Mouse (Mus musculus): ENCODE results near the gene Gm42906. TPM values are rescaled to one million over a fixed set of nuclear protein-coding genes. Genes with fewer than 3 reads are reported as not detected.

Gm42906 gene
- polyA plus RNA-seq, 1 experiment = not detected

- peaks cover 10% of the 10 kb centered on the region; the same call in 1 of the 2 replicates for H3K4me1 ChIP-seq (ENCODE audit: control insufficient read depth, insufficient read depth, low read length)
- H3K27ac ChIP-seq (ENCODE audit: insufficient read depth, low read depth, low read length) = peak overlapping the region; percentile 62
- peaks cover 2% of the 10 kb centered on the region; the same call in 1 of the 2 replicates for H3K36me3 ChIP-seq (ENCODE audit: control insufficient read depth, insufficient read depth, low read length)
- H3K4me3 ChIP-seq (ENCODE audit: insufficient read depth, low read depth, low read length) = no peak overlapping the region
- no peaks in the 10 kb centered on the region for H3K27me3 ChIP-seq (replicated peaks; ENCODE audit: control insufficient read depth, insufficient read depth, low read length)
- 62% methylated on average over 5 of the region's 5 CpGs for WGBS
- TF ChIP-seq CTCF (conservative IDR thresholded peaks at IDR 0.05; ENCODE audit: insufficient read depth, insufficient read length, low read depth, low read length) = no peak
- no peak for TF ChIP-seq POLR2A (IDR thresholded peaks at IDR 0.05; ENCODE audit: low read depth, low read length)
- peak; percentile 91 for DNase-seq
Observed at GRCm38 (mm10) chr5:151042911-151043310, 385.1 kb downstream of the Gm42906 start.

GRCm38 (mm10) chr5:151037871-151038270 lies 390.1 kb downstream of the Gm42906 start:
- H3K36me3 ChIP-seq (ENCODE audit: control insufficient read depth, insufficient read depth, low read length) = peaks cover 2% of the 10 kb centered on the region; the same call in 1 of the 2 replicates
- no peak for DNase-seq
- peaks cover 9% of the 10 kb centered on the region; the same call in 1 of the 2 replicates for H3K4me1 ChIP-seq (ENCODE audit: control insufficient read depth, insufficient read depth, low read length)
- TF ChIP-seq CTCF (conservative IDR thresholded peaks at IDR 0.05; ENCODE audit: insufficient read depth, insufficient read length, low read depth, low read length) (no peak), POLR2A (IDR thresholded peaks at IDR 0.05; ENCODE audit: low read depth, low read length) (no peak)
- no peak overlapping the region for H3K27ac ChIP-seq (ENCODE audit: insufficient read depth, low read depth, low read length)
- H3K4me3 ChIP-seq (ENCODE audit: insufficient read depth, low read depth, low read length) = no peak overlapping the region
- 93% methylated on average over 7 of the region's 7 CpGs for WGBS
- H3K27me3 ChIP-seq (replicated peaks; ENCODE audit: control insufficient read depth, insufficient read depth, low read length) = no peaks in the 10 kb centered on the region

GRCm38 (mm10) chr5:151034715-151035512 lies 393.0 kb downstream of the Gm42906 start:
- TF ChIP-seq POLR2A (IDR thresholded peaks at IDR 0.05; ENCODE audit: low read depth, low read length) = no peak
- TF ChIP-seq CTCF (conservative IDR thresholded peaks at IDR 0.05; ENCODE audit: insufficient read depth, insufficient read length, low read depth, low read length) = no peak
- WGBS = 69% methylated on average over 9 of the region's 9 CpGs
- no peak overlapping the region for H3K4me3 ChIP-seq (ENCODE audit: insufficient read depth, low read depth, low read length)
- no peak for DNase-seq
- no peaks in the 10 kb centered on the region for H3K4me1 ChIP-seq (ENCODE audit: control insufficient read depth, insufficient read depth, low read length)
- peaks cover 2% of the 10 kb centered on the region; the same call in 1 of the 2 replicates for H3K36me3 ChIP-seq (ENCODE audit: control insufficient read depth, insufficient read depth, low read length)
- no peaks in the 10 kb centered on the region for H3K27me3 ChIP-seq (replicated peaks; ENCODE audit: control insufficient read depth, insufficient read depth, low read length)
- H3K27ac ChIP-seq (ENCODE audit: insufficient read depth, low read depth, low read length) = no peak overlapping the region

GRCm38 (mm10) chr5:151028906-151029305 lies 399.1 kb downstream of the Gm42906 start:
- Histone ChIP-seq H3K27ac (ENCODE audit: insufficient read depth, low read depth, low read length) (no peak overlapping the region), H3K36me3 (ENCODE audit: control insufficient read depth, insufficient read depth, low read length) (no peaks in the 10 kb centered on the region), H3K27me3 (replicated peaks; ENCODE audit: control insufficient read depth, insufficient read depth, low read length) (no peaks in the 10 kb centered on the region), H3K4me3 (ENCODE audit: insufficient read depth, low read depth, low read length) (no peak overlapping the region), H3K4me1 (ENCODE audit: control insufficient read depth, insufficient read depth, low read length) (peaks cover 4% of the 10 kb centered on the region; the same call in 1 of the 2 replicates)
- DNase-seq = no peak
- WGBS = 80% methylated on average over 6 of the region's 6 CpGs
- no peak for TF ChIP-seq POLR2A (IDR thresholded peaks at IDR 0.05; ENCODE audit: low read depth, low read length)
- no peak for TF ChIP-seq CTCF (conservative IDR thresholded peaks at IDR 0.05; ENCODE audit: insufficient read depth, insufficient read length, low read depth, low read length)

GRCm38 (mm10) chr5:151027171-151027570 lies 400.8 kb downstream of the Gm42906 start:
- Histone ChIP-seq H3K4me3 (ENCODE audit: insufficient read depth, low read depth, low read length) (no peak overlapping the region), H3K27me3 (replicated peaks; ENCODE audit: control insufficient read depth, insufficient read depth, low read length) (no peaks in the 10 kb centered on the region), H3K36me3 (ENCODE audit: control insufficient read depth, insufficient read depth, low read length) (no peaks in the 10 kb centered on the region), H3K27ac (ENCODE audit: insufficient read depth, low read depth, low read length) (no peak overlapping the region), H3K4me1 (ENCODE audit: control insufficient read depth, insufficient read depth, low read length) (peaks cover 6% of the 10 kb centered on the region; the same call in 1 of the 2 replicates)
- no peak for DNase-seq
- WGBS = 65% methylated on average over 7 of the region's 7 CpGs
- TF ChIP-seq CTCF (conservative IDR thresholded peaks at IDR 0.05; ENCODE audit: insufficient read depth, insufficient read length, low read depth, low read length) (no peak), POLR2A (IDR thresholded peaks at IDR 0.05; ENCODE audit: low read depth, low read length) (no peak)

GRCm38 (mm10) chr5:151026069-151026468 lies 401.9 kb downstream of the Gm42906 start:
- no peak for DNase-seq
- H3K27ac ChIP-seq (ENCODE audit: insufficient read depth, low read depth, low read length) = no peak overlapping the region
- H3K27me3 ChIP-seq (replicated peaks; ENCODE audit: control insufficient read depth, insufficient read depth, low read length) = no peaks in the 10 kb centered on the region
- WGBS = 86% methylated on average over 4 of the region's 4 CpGs
- TF ChIP-seq POLR2A (IDR thresholded peaks at IDR 0.05; ENCODE audit: low read depth, low read length) (no peak), CTCF (conservative IDR thresholded peaks at IDR 0.05; ENCODE audit: insufficient read depth, insufficient read length, low read depth, low read length) (no peak)
- peaks cover 6% of the 10 kb centered on the region; the same call in 1 of the 2 replicates for H3K4me1 ChIP-seq (ENCODE audit: control insufficient read depth, insufficient read depth, low read length)
- H3K4me3 ChIP-seq (ENCODE audit: insufficient read depth, low read depth, low read length) = no peak overlapping the region
- no peaks in the 10 kb centered on the region for H3K36me3 ChIP-seq (ENCODE audit: control insufficient read depth, insufficient read depth, low read length)

- TF ChIP-seq CTCF (conservative IDR thresholded peaks at IDR 0.05; ENCODE audit: insufficient read depth, insufficient read length, low read depth, low read length) (no peak), POLR2A (IDR thresholded peaks at IDR 0.05; ENCODE audit: low read depth, low read length) (no peak)
- DNase-seq = peak; percentile 84
- 45% methylated on average over 2 of the region's 2 CpGs for WGBS
- 0 out of 2 replicates have a peak overlapping the region, but pooled peaks have one; percentile 19 for H3K27ac ChIP-seq (ENCODE audit: insufficient read depth, low read depth, low read length)
- no peak overlapping the region for H3K4me3 ChIP-seq (ENCODE audit: insufficient read depth, low read depth, low read length)
- no peaks in the 10 kb centered on the region for H3K27me3 ChIP-seq (replicated peaks; ENCODE audit: control insufficient read depth, insufficient read depth, low read length)
- peaks cover 12% of the 10 kb centered on the region for H3K4me1 ChIP-seq (ENCODE audit: control insufficient read depth, insufficient read depth, low read length)
- H3K36me3 ChIP-seq (ENCODE audit: control insufficient read depth, insufficient read depth, low read length) = no peaks in the 10 kb centered on the region
Observed at GRCm38 (mm10) chr5:151024483-151024882, 403.5 kb downstream of the Gm42906 start.
